8 mouse cellular contexts compared by ENCODE assay signal in genomic region chr9:66213386-66214032, GRCm38 (mm10). TPM values are rescaled to one million over a fixed set of nuclear protein-coding genes. Genes with fewer than 3 reads are reported as not detected.
A peak's percentile ranks its signal among the peaks of the same experiment; 100 is the strongest.
DNase-seq lines count a peak whose midpoint lies in the region; ATAC-seq and TF ChIP-seq lines count a peak whose summit lies in the region.

No protein-coding gene starts in this region.

- H3K36me3 ChIP-seq in MEL (ENCODE audit: control insufficient read depth in 1 of 2, insufficient read depth in 2 of 2, low read length in 2 of 2), result peaks cover 0 to 23% of the 10 kb centered on the region in 2 experiments; a peak in 2 of 4 replicates
- no peaks in the 10 kb centered on the region for H3K36me3 ChIP-seq in heart, embryonic 12.5 days
- no peaks in the 10 kb centered on the region for H3K36me3 ChIP-seq in hindbrain, embryonic 12.5 days

- H3K4me2 ChIP-seq in heart, embryonic 12.5 days, result peak overlapping the region; percentile 23; the same call in 1 of the 2 replicates
- H3K4me2 ChIP-seq in hindbrain, embryonic 12.5 days (replicated peaks), result no peak overlapping the region

- 11% methylated on average over 5 of the region's 5 CpGs for WGBS in heart, embryonic 12.5 days
- WGBS in hindbrain, embryonic 12.5 days, result 44% methylated on average over 5 of the region's 5 CpGs

- peak overlapping the region; percentile 59 for H3K27ac ChIP-seq in MEL (ENCODE audit: control insufficient read depth, low read depth, low read length)
- H3K27ac ChIP-seq in heart, embryonic 12.5 days (ENCODE audit: poor library complexity, severe bottlenecking), result peak overlapping the region; percentile 77
- no peak overlapping the region; the same call in 1 of the 2 replicates for H3K27ac ChIP-seq in hindbrain, embryonic 12.5 days

- peak overlapping the region; percentile 33; the same call in 1 of the 2 replicates for H3K9ac ChIP-seq in MEL (ENCODE audit: control insufficient read depth, low read depth, low read length, poor library complexity, severe bottlenecking)
- H3K9ac ChIP-seq in heart, embryonic 12.5 days, result no peak overlapping the region
- H3K9ac ChIP-seq in hindbrain, embryonic 12.5 days, result no peak overlapping the region

- peak; percentile 63 to 69 for TF ChIP-seq EP300 in MEL (IDR thresholded peaks at IDR 0.05; ENCODE audit: low read depth in 1 of 2, low read length in 2 of 2)

- peaks cover 0 to 30% of the 10 kb centered on the region in 2 experiments for H3K4me1 ChIP-seq in MEL (ENCODE audit: control insufficient read depth in 1 of 2, insufficient read depth in 2 of 2, low read length in 2 of 2)
- H3K4me1 ChIP-seq in heart, embryonic 12.5 days (replicated peaks), result peaks cover 61% of the 10 kb centered on the region
- H3K4me1 ChIP-seq in hindbrain, embryonic 12.5 days, result peaks cover 10% of the 10 kb centered on the region

- no peak for TF ChIP-seq RAD21 in MEL (IDR thresholded peaks at IDR 0.05; ENCODE audit: low read depth, low read length)

- H3K27me3 ChIP-seq in MEL (ENCODE audit: control insufficient read depth in 1 of 2, insufficient read depth in 2 of 2, low read length in 2 of 2), result no peaks in the 10 kb centered on the region
- H3K27me3 ChIP-seq in heart, embryonic 12.5 days (replicated peaks), result no peaks in the 10 kb centered on the region
- 0 out of 2 replicates have a peak, but pooled peaks cover 2% of the 10 kb centered on the region for H3K27me3 ChIP-seq in hindbrain, embryonic 12.5 days

- H3K9me3 ChIP-seq in MEL (replicated peaks; ENCODE audit: insufficient read depth, low read length), result no peaks in the 10 kb centered on the region
- H3K9me3 ChIP-seq in heart, embryonic 12.5 days (replicated peaks), result no peaks in the 10 kb centered on the region
- no peaks in the 10 kb centered on the region for H3K9me3 ChIP-seq in hindbrain, embryonic 12.5 days (replicated peaks)

- DNase-seq in MEL (ENCODE audit: low read depth, low spot score), result peak; percentile 80
- DNase-seq in brain, embryonic 14.5 days (ENCODE audit: low read depth), result peak; percentile 48
- DNase-seq in kidney, postnatal 36 days, result peak; percentile 48 to 65
- DNase-seq in frontal cortex, postnatal 25 days (ENCODE audit: low spot score in 2 of 2), result no peak
- no peak for DNase-seq in thymus, adult 18-20 months

- H3K4me3 ChIP-seq in MEL (ENCODE audit: control insufficient read depth in 1 of 2, insufficient read depth in 1 of 2, low read depth in 2 of 2, low read length in 2 of 2), result peak overlapping the region in 1 of 2 experiments; percentile 10; a peak in 1 of 4 replicates
- no peak overlapping the region for H3K4me3 ChIP-seq in heart, embryonic 12.5 days
- no peak overlapping the region for H3K4me3 ChIP-seq in hindbrain, embryonic 12.5 days

- TF ChIP-seq POLR2A in MEL (IDR thresholded peaks at IDR 0.05; ENCODE audit: control insufficient read depth in 1 of 2, insufficient read depth in 1 of 2, low read depth in 1 of 2, low read length in 2 of 2, poor library complexity in 1 of 2), result no peak
- no peak for TF ChIP-seq POLR2A in brain, embryonic 14.5 days (IDR thresholded peaks at IDR 0.05; ENCODE audit: borderline replicate concordance, extremely low read depth, insufficient read depth, insufficient read length, poor library complexity, severe bottlenecking)

- ATAC-seq in heart, embryonic 12.5 days (ENCODE audit: insufficient number of reproducible peaks, low FRiP score), result peak; percentile 87
- peak; percentile 56 for ATAC-seq in megakaryocyte, adult 5-6 weeks (ENCODE audit: poor library complexity, severe bottlenecking)
- ATAC-seq in hindbrain, embryonic 12.5 days (ENCODE audit: low FRiP score), result no peak

- TF ChIP-seq CTCF in MEL (IDR thresholded peaks at IDR 0.05 in 2 of 3, conservative IDR thresholded peaks at IDR 0.05 in 1 of 3; ENCODE audit: control insufficient read depth in 1 of 3, insufficient read depth in 1 of 3, low read depth in 2 of 3, low read length in 3 of 3, poor library complexity in 1 of 3, severe bottlenecking in 1 of 3), result no peak
- TF ChIP-seq CTCF in brain, embryonic 14.5 days (IDR thresholded peaks at IDR 0.05; ENCODE audit: borderline replicate concordance, extremely low read depth, insufficient read depth, insufficient read length), result no peak

- H3K79me2 ChIP-seq in MEL (ENCODE audit: control insufficient read depth, insufficient read depth, low read length, poor library complexity), result no peaks in the 10 kb centered on the region

TF ChIP-seq in MEL, 35 proteins besides CTCF, POLR2A, EP300 and RAD21:
- TF ChIP-seq SIN3A (IDR thresholded peaks at IDR 0.05; ENCODE audit: low read length), result peak; percentile 28; the same call in 1 of the 2 replicates
- no peak for TF ChIP-seq CHD2 (IDR thresholded peaks at IDR 0.05; ENCODE audit: low read length)
- TF ChIP-seq CHD1 (IDR thresholded peaks at IDR 0.05; ENCODE audit: low read depth, low read length), result no peak
- TF ChIP-seq TAL1 (IDR thresholded peaks at IDR 0.05; ENCODE audit: low read length), result peak; percentile 30; the same call in 1 of the 2 replicates
- no peak for TF ChIP-seq MEF2A (IDR thresholded peaks at IDR 0.05; ENCODE audit: extremely low read depth, insufficient replicate concordance, low read depth, low read length, poor library complexity, severe bottlenecking)
- TF ChIP-seq POLR2AphosphoS2 (IDR thresholded peaks at IDR 0.05; ENCODE audit: low read length), result no peak
- peak; percentile 59 for TF ChIP-seq GATA1 (IDR thresholded peaks at IDR 0.05; ENCODE audit: low read depth, low read length)
- TF ChIP-seq ZKSCAN1 (IDR thresholded peaks at IDR 0.05; ENCODE audit: low read depth, low read length), result no peak
- TF ChIP-seq TCF12 (IDR thresholded peaks at IDR 0.05; ENCODE audit: low read depth, low read length), result no peak
- TF ChIP-seq ZNF384 (IDR thresholded peaks at IDR 0.05; ENCODE audit: low read depth, low read length), result no peak
- no peak for TF ChIP-seq UBTF (IDR thresholded peaks at IDR 0.05; ENCODE audit: borderline replicate concordance, insufficient read depth, low read depth, low read length)
- peak; percentile 15; the same call in 1 of the 2 replicates for TF ChIP-seq MYB (IDR thresholded peaks at IDR 0.05; ENCODE audit: low read depth, low read length)
- TF ChIP-seq USF1 (IDR thresholded peaks at IDR 0.05; ENCODE audit: low read depth, low read length), result no peak
- TF ChIP-seq MYC (IDR thresholded peaks at IDR 0.05; ENCODE audit: low read depth, low read length), result no peak
- TF ChIP-seq MAZ (IDR thresholded peaks at IDR 0.05; ENCODE audit: low read depth, low read length), result no peak
- no peak for TF ChIP-seq RCOR1 (IDR thresholded peaks at IDR 0.05; ENCODE audit: low read depth, low read length)
- TF ChIP-seq ETS1 (IDR thresholded peaks at IDR 0.05; ENCODE audit: low read depth, low read length), result peak; percentile 36; the same call in 1 of the 2 replicates

RNA-seq across cellular contexts. Expression of gene Dapk2, which starts 55.5 kb away (rescaled TPM):
- total RNA-seq in MEL (2012; rRNA removed), result 5.8 and 6.7 TPM in 2 replicates
- 1 to 10 TPM in 1 of 2 experiments, not detected in 1; 8.3 TPM for polyA plus RNA-seq in MEL (2012; ENCODE audit: insufficient read depth in 1 of 2, insufficient read length in 2 of 2, low read depth in 1 of 2, low replicate concordance in 2 of 2, missing spikeins in 1 of 2)
- polyA plus RNA-seq in brain, embryonic 14.5 days (2012; rRNA removed), result 1.0 and 1.1 TPM in 2 replicates
- polyA plus RNA-seq in heart, embryonic 12.5 days (2016; fragmentation: Nextera tagmentation; extraction: Ambion mirVana), result 6.4 and 8.1 TPM in 2 replicates
- total RNA-seq in megakaryocyte, adult 5-6 weeks (2015), result 1.6 and 4.4 TPM in 2 replicates
- 2.6 and 4.0 TPM in 2 replicates for total RNA-seq in megakaryocyte, adult 5-6 weeks (2017)
- 3.7 and 3.8 TPM in 2 replicates for polyA plus RNA-seq in hindbrain, embryonic 12.5 days (2016; fragmentation: Nextera tagmentation; extraction: Ambion mirVana)

Comparison
In these comparisons a context has a peak if more than half of its experiments do, and no peak if none do; other contexts are left out.
1. DNase-seq: peak in MEL (single experiment), brain, embryonic 14.5 days (single experiment) and kidney, postnatal 36 days (2 of 2); none in frontal cortex, postnatal 25 days (0 of 2) and thymus, adult 18-20 months (0 of 2).